Mouse (Mus musculus): ENCODE data around the gene Arg2. TPM values are rescaled to one million over a fixed set of nuclear protein-coding genes. Genes with fewer than 3 reads are reported as not detected.
"Not testable (repeated sequence)": the region's sequence is repeated elsewhere in the genome, so short reads cannot be mapped to it uniquely, and the experiment has no call there.

Arg2 gene
- total RNA-seq, 2 experiments from 2014 or later = not detected

GRCm38 (mm10) chr12:79169173-79169572, 38.6 kb downstream of the Arg2 start:
- intact Hi-C loops (cut with DNase I) = no loop called here
- DNase-seq = no peak

- intact Hi-C loops (cut with DNase I) = no loop called here
- DNase-seq = no peak
Observed at GRCm38 (mm10) chr12:79170421-79170820, 39.8 kb downstream of the Arg2 start.

DNA sequence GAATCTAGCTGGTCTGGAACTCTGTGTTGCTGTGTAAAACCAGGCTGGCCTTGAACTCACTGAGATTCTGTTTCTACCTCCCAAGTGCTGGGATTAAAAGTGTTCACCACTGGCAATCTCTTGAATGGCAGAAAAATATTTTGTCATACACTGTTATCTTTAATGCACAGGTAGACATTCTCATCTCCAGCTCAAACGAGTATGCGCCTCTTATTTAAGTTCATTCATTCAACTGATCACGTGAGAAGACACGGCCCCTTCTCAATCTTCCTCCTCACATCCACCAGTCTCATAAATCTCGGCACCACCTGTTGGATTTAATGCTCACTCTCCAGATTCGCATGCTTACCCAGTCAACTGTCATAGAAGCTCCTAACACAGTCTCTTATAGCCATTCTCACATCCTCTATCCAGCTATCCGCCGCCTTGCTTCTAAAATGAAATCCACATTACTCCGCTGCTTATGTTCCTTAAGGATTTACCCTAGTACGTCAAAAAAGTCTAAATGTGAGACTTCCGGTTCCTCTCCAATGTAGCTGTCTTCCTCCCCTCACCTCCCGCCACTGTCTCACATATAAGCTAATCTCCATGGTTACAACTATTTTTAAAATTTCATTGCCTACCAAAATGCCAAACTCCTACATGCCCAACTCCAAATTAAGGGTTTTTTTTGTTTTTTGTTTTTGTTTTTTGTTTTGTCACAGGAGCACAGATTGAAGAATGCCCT, 40.9 kb downstream of the Arg2 start:
- intact Hi-C loops (cut with DNase I) = no loop called here
- DNase-seq = no peak

DNA sequence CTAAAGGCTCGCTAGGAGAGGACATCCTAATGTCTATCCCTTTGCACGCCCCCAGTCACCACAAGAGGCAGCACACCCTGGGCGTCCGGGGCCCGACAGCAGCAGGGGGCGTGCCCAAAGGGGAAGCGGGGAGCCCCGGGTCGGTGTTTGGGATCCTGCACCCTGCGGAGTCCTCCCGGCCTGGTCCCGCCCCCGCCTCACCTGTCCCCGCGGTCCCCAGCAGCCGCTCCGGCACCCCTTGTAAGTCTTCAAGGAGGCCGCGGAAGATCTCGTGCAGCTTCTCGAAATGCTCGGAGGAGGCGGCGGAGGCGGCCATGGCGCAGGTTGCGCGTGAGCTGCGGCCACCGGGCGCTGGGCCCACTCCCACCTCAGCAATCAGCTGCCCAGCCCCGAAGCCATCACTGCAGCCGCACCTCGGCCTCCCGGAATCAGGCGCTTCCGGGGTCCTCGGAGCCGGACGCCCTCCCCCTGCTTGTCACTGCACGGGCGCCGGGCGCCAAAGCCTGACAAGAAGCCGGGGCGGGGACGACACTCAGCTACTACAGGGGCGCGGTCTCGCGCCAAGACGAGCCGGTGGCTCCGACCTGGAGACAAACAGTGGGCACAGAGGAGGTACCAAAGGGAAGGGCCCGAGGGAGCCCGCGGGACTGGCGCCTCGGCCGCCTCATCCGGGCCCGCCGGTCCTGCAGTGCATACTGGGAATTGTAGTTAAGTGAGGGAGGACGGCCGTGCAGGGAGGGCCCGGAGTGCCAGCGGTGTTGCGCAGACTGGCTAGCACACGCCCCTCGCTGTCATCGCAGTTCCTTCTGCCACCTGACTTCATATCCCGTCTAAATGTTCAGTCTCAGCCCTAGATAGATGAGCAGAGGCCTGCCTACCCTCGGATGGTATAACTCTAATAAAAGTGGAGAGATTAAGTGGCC, 41.7 kb downstream of the Arg2 start, which contains the start of gene Vti1b:
Vti1b (minus strand) TSS at position 649 of the 923 bp plus-strand sequence.
- intact Hi-C loops (cut with DNase I) = no loop called here
- peak; percentile 95 to 96 for DNase-seq

DNA sequence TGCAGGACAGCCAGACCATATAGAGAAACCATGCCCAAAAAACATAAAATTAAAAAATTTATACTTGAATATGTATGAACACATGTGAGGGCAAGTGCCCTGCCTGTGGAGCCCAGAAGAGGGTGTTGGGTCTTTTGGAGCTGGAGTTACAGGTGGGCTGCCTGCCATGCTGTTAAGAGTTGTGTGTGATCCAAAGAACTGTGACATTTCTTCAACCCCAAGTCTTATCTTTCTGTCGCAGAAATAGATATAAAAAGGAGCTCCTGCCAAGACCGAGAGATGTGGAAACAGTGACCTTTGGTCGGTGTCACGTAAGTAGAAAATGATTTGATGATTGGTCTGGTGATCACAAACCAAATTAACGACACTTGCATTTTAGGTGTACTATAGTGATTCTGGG, 43.1 kb downstream of the Arg2 start:
- DNase-seq = peak in 1 of 2 experiments; percentile 11
- intact Hi-C loops (cut with DNase I) = no loop called here

- DNase-seq = no peak
- intact Hi-C loops (cut with DNase I) = no loop called here
Observed at GRCm38 (mm10) chr12:79175998-79176397, 45.4 kb downstream of the Arg2 start.

DNA sequence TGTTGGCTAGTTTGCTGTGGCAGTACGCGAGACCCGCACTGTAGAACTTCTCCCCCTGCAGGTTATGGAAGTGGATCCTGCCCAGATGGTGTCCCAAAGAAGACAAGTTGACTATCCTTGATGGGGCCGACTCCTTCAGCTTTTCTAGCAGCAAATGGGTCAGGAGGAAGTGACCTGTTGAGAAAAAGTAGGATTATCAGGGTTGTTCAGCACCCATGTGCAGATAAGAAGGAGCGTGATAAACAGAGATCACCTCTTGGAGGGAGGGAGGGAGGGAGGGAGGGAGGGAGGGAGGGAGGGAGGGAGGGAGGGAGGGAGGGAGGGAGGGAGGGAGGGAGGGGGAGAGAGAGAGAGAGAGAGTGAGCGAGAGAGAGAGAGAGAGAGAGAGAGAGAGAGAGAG, 54.6 kb downstream of the Arg2 start:
- DNase-seq; intact Hi-C loops (cut with DNase I): not testable (repeated sequence)

- DNase-seq = peak; percentile 26 to 57
- intact Hi-C loops (cut with DNase I) = no loop called here
Observed at GRCm38 (mm10) chr12:79190931-79191673, 60.5 kb downstream of the Arg2 start.

DNA sequence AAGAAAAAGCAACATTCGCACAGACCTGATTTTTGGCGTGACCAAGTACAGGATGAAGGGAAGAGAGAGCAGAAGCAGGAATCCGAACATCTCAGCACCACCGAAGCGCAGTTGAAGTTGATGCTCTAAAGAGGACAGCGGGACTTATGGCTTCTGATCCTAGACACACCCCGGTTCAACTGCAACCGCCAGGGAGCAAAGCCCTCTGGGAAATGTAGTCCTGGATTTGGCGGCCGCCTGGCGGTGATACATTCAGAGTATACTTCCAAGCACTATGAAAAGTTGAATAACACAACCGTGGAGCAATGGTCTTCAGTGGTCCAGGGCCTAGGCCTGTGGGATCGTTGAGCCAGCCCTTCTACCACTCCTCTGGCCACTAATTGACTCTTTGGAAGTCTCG, 61.1 kb downstream of the Arg2 start:
- intact Hi-C loops (cut with DNase I) = no loop called here
- peak; percentile 83 to 86 for DNase-seq

DNA sequence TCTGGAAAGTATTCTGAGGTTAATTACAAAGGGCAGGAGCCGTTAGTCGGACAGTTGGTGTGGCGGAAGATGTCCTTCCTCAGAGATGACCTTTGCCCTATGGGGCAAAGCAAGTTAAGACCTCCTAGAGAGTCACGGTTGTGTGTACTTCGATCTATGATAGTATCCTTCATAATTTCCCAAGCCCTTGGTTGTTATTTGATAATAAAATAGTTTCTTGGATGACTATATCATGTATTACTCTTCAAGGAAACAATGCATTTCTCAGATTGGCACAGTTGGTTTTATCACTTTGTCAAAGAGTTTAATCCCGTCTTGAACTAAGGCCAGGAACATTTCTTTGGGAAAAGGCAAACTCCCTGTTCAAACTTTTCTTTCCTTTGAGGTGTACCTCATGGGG, 61.6 kb downstream of the Arg2 start, which contains the start of gene Rdh11:
Rdh11 (minus strand) TSS at position 101 of the 400 bp plus-strand sequence.
- intact Hi-C loops (cut with DNase I) = no loop called here
- DNase-seq = no peak

GRCm38 (mm10) chr12:79193441-79193840, 62.9 kb downstream of the Arg2 start:
- intact Hi-C loops (cut with DNase I) = loop anchor here (1.0 kb wide), 1 partner anchor 68 kb away; no protein-coding TSS in a partner anchor

DNA sequence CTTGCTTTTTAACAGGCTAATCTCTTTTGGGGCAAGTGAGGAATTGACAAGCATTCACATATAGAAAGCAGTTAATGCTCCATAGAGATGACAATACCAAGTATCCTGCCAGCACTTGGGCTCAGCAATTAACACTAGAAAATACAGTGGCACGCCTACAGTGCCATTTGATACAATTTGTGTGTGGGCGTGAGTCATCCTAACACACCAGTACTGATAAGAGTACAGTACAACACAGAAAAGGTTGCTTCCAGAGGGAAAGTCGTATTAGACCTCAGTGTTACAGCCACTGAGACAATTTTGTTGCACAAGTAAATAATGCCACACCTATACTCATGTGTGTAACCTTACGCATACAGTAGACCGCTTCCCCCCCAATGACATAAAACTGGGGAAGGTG, 66.5 kb downstream of the Arg2 start:
- no peak for DNase-seq
- intact Hi-C loops (cut with DNase I) = no loop called here

More at GRCm38 (mm10) chr12:79193441-79193840, 62.9 kb downstream of the Arg2 start:
- DNase-seq = peak; percentile 73 to 82

- intact Hi-C loops (cut with DNase I) = no loop called here
- DNase-seq = no peak
Observed at GRCm38 (mm10) chr12:79201882-79202281, 71.3 kb downstream of the Arg2 start.

Other genes with a start within 250 kb of the Arg2 start
- gene Plek2, start 223.8 kb upstream of the Arg2 start, total RNA-seq (2021) = under 1 TPM; 0.32 to 0.86 TPM
- 1 to 10 TPM; 3.4 to 6.7 TPM for gene Tmem229b, start 123.2 kb upstream of the Arg2 start, total RNA-seq (2021)
- 10 to 100 TPM in 1 of 2 experiments, 1 to 10 TPM in 1; 6.7 to 19.2 TPM for gene Plekhh1, start 101.6 kb upstream of the Arg2 start, total RNA-seq (2021)
- gene Pigh, start 41.1 kb upstream of the Arg2 start, total RNA-seq (2021) = 1 to 10 TPM; 3.3 to 5.4 TPM
- gene Vti1b, start 41.9 kb downstream of the Arg2 start, total RNA-seq (2021) = 10 to 100 TPM; 62.1 to 69.2 TPM
- gene Rdh11, start 61.5 kb downstream of the Arg2 start, total RNA-seq (2021) = 1 to 10 TPM; 7.2 to 8.5 TPM
- under 1 TPM; 0.31 to 0.32 TPM for gene Rdh12, start 78.1 kb downstream of the Arg2 start, total RNA-seq (2021)
- 10 to 100 TPM; 14.9 to 15.8 TPM for gene Zfyve26, start 165.5 kb downstream of the Arg2 start, total RNA-seq (2021)
- gene Rad51b, start 166.5 kb downstream of the Arg2 start, total RNA-seq (2021) = 1 to 10 TPM; 2.0 TPM